Mouse (Mus musculus) adrenal gland, postnatal 14 days (tissue): ENCODE measurements around the gene Ttll11. TPM values are rescaled to one million over a fixed set of nuclear protein-coding genes. Genes with fewer than 3 reads are reported as not detected.

Experiments used
- DNase-seq: peaks from one replicate; pipeline ENCODE4 v3.0.0; 2021; ENCODE audit warnings: mixed read lengths
- total RNA-seq: library from RNA; stranded (reverse); gene quantifications from 2 replicates; pipeline ENCODE4 v1.2.3, GENCODE M21; 2021

Gene Ttll11
- total RNA-seq, 1 experiment from 2014 or later = 2.7 TPM

GRCm38 (mm10) chr2:35723267-35723666, 256.4 kb downstream of the Ttll11 start:
- DNase-seq = no peak

DNA sequence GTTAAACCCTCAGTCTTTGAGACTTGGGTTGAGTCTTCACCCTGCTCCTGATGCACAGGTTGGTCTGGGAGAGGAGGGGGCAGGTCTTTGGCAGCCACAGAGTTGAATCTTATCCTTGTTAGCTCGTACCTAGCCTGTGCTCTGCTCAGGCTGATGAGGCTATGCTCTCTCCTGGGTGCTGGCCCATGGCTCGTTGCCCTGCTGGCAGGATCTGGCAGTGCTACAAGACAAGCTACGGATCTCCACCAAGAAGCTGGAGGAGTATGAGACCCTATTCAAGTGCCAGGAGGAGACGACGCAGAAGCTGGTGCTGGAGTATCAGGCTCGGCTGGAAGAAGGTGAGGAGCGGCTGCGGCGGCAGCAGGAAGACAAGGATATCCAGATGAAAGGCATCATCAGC, 256.9 kb downstream of the Ttll11 start:
- no peak for DNase-seq

DNA sequence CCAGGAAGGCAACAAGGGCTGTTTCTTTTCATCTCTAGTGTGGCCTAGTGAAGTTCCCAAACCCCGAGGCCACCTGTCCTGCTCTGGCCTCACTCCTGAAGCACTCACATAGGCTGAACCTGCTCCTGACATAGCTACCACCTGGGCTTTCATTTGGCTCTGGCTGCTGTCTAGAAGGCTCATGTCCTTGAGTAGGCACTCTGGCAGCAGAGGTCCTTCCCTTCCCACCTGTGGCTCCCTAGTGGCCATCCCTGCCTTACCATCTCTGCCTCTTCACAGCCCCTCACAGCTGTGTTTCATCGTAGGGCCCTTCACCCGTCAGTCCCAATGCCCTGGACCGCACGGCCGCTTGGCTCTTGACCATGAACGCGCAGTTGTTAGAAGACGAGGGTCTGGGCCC, 258.8 kb downstream of the Ttll11 start:
- DNase-seq = no peak

GRCm38 (mm10) chr2:35720550-35720949, 259.2 kb downstream of the Ttll11 start:
- DNase-seq = no peak

- peak; percentile 93 for DNase-seq
Measured at GRCm38 (mm10) chr2:35720104-35720503, 259.6 kb downstream of the Ttll11 start.

DNA sequence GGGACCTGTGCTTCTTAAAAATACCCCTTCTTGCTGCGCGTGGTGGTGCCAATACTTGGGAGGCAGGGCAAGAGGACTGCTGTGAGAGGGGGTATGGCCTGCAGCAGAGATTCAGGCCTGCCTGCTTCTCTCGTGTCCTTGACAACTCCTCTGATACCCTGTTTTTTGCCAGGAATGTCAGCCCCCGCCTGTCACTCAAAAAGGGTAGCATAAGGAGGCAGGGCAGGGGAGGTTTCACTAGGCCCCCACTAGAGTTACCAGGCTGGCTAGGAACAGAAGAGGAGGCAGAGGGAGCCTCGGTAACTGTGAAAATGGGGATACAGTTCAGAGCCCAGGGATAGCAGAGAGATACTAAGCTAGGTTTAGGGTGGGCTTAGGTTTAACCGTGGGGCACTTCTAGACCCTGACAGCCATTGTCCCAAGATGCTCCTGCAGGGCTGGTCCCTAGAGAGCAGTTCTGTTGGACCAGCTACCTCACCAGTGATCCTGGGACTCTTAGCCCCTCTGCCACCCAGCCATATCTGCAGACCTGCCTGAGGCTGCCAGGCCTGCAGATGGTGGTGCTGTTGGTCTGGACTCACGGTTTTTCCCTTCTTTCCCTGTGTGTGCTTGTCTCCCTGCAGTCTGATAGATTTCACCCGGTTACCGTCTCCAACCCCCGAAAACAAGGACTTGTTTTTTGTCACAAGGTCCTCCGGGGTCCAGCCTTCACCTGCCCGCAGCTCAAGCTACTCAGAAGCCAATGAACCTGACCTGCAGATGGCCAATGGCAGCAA, 260.3 kb downstream of the Ttll11 start:
- no peak for DNase-seq

- DNase-seq = peak; percentile 69
Measured at GRCm38 (mm10) chr2:35718662-35719061, 261.1 kb downstream of the Ttll11 start.

- peak; percentile 45 for DNase-seq
Measured at GRCm38 (mm10) chr2:35718003-35718500, 261.7 kb downstream of the Ttll11 start.

DNA sequence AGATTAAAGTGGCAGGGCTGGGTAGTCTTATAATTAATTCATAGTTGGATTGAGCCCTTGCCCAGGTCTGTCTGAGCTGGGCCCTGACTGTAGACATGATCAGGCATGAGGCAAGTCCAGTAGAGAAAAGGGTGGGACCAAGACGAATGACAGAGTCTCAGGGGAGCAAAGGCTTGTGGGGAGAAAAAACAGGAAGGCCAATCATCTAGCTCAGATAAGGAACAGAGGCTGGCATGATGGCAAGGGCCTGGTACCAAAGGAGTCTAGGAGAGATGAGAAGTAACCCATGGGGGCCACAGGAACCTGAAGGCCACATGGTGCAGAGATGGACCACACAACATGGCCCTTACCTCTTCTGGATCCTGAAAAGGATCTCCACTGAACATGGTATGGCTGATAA, 263.5 kb downstream of the Ttll11 start:
- no peak for DNase-seq

GRCm38 (mm10) chr2:35715485-35715884, 264.2 kb downstream of the Ttll11 start:
- DNase-seq = no peak

GRCm38 (mm10) chr2:35714742-35715167, 265.0 kb downstream of the Ttll11 start:
- DNase-seq = no peak

- DNase-seq = no peak
Measured at GRCm38 (mm10) chr2:35713460-35713859, 266.3 kb downstream of the Ttll11 start.

- DNase-seq = no peak
Measured at GRCm38 (mm10) chr2:35712611-35713010, 267.1 kb downstream of the Ttll11 start.

DNA sequence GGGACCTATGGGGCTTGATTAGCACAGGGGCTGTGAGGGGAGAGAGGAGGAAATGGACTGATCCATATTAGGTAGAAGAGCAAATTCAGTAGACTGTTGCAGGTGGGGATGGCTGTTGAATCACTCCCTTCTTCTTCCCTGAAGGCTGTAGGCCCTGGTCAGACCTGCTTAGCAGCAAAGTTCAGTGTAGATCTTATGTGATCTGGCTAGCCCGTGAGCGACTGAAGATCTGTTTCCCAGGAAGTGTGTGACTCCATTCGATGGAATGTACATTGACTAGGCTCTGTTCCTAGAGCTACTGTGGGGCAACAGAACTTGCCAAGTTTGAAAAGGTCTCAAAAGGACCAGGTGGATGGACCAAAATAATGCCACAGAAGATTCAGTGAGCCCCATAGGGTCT, 276.5 kb downstream of the Ttll11 start:
- DNase-seq = no peak

DNA sequence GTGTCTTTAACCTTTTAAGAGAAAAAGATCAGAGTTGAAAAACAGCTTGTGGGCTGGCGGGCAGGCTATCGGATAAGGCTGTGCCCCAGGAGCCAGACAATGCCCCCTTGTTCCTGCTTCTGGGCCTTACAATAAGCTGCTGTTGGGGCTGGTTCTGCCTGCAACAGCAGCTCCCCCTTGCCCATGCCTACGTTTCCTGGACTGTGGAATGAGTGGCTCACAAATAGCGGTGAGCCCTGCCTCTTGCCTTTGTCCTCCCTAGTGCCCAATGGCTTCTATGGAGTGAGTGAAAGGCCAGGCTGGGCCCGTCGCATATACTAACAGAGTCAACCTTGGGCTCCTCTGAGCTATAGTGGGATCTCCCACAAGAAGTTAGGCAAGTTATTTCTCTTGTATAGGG, 277.1 kb downstream of the Ttll11 start:
- no peak for DNase-seq

GRCm38 (mm10) chr2:35702001-35702400, 277.7 kb downstream of the Ttll11 start:
- DNase-seq = no peak

Other genes starting within 250 kb of the Ttll11 start
- gene Ndufa8, start 69.5 kb upstream of the Ttll11 start, total RNA-seq = 365 and 371 TPM in 2 replicates
- gene Morn5, start 69.5 kb upstream of the Ttll11 start, total RNA-seq = not detected in 2 replicates
- 5.4 and 7.2 TPM in 2 replicates for gene Lhx6, start 125.5 kb upstream of the Ttll11 start, total RNA-seq
- 26.0 and 27.0 TPM in 2 replicates for gene Mrrf, start 156.5 kb upstream of the Ttll11 start, total RNA-seq
- 27.3 and 27.4 TPM in 2 replicates for gene Rbm18, start 156.9 kb upstream of the Ttll11 start, total RNA-seq